Mouse (Mus musculus) mouse embryonic stem cell (cell line): ENCODE measurements around the gene Mapk13.
"Not testable (repeated sequence)": the region's sequence is repeated elsewhere in the genome, so short reads cannot be mapped to it uniquely, and the experiment has no call there.

ENCODE experiments used
- in situ Hi-C, 2 experiments: fragments of 300-500 bp; cut with MboI; formaldehyde crosslinking; loops; 1 replicate in 1 of 2; 3 replicates in 1 of 2; pipeline ENCODE4 v1.14.3; 2019 to 2020; ENCODE audit warnings: low sequenced_read_pairs in 2 of 2, low pct_unique_long_range_greater_than_20kb in 1 of 2, mixed read lengths in 1 of 2; ENCODE audit not compliant: unreplicated experiment in 1 of 2

The Mapk13 gene

DNA sequence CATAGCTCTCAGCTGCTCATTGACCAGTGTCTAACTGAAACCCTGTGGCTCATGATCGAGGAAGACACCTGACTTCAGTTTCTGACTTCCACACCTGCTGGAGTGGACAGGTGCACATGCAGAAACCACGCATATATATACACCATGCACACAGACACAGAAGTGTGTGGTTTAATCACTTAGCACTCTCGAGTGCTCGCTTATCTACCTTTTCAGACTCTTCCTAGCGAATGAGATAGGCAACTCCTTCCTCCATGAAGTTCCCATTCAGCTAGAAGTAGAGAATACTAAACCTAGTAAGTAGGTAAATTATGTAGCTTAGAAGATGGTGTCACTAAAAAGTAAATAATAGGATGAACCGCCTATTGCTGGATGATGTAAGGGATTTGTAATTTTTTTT is 35.9 kb downstream of the Mapk13 start:
- in situ Hi-C loops = no loop called here

DNA sequence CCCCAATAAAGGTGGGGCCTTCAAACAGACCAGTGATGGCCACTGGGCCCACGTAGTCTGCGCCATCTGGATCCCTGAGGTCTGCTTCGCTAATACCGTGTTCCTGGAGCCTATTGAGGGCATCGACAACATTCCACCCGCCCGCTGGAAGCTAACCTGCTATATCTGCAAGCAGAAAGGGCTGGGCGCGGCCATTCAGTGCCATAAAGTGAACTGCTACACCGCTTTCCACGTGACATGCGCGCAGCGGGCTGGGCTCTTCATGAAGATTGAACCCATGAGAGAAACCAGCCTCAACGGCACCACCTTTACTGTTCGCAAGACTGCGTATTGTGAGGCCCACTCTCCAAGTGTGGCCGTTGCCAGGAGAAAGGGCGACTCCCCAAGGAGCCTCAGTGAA is 37.7 kb downstream of the Mapk13 start:
- in situ Hi-C loops = no loop called here

DNA sequence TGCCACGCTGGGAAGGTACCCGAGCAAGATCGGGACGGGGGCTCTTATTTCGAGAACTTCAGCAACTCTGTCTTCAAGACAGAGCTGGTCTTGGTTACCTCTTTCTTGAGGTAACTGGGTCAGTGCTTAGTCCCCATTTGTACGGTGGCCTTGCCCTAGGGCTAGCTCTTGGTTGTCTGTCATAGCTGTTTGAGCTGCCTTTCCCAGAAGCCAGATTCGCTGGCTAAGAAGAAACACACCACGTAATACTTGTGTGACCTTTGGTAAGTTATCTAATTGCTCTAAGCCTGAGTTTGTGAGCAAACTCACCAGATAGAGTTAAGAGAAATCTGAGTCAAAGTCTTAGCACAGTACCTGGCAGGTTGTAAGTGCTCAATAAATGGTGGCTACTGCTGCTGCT is 39.6 kb downstream of the Mapk13 start:
- in situ Hi-C loops = no loop called here

DNA sequence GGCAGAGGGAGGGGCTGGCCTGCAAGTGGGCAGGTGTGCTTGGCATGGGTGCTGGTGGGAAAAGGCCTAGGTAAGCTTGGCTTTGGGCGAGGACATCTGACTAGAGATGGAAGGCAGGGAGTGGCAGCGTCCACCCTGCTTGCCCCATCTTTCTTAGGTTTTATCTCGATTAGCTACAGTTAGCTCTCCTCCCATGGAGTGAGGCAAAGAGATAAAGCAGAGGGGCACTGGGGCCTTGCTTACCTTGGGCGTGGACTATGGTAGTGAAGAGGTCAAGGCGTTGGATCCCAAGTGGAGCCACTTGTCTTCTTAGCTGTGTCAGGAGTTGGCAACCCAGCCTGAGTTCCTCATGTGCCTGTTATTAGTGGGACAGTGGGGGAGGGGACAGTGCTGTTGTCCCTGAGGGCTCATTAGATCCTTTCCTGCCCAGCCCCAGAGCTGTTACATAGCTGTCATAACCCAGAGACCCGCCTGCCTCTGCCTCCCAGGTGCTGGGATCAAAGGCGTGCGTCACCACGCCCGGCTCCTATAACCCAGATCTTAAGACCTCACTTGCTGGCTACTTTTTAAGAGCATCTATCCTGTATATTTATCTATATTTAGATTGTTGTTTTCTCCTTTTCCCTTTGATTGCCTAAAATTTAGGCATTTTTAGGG is 40.2 kb downstream of the Mapk13 start:
- in situ Hi-C loops = no loop called here

DNA sequence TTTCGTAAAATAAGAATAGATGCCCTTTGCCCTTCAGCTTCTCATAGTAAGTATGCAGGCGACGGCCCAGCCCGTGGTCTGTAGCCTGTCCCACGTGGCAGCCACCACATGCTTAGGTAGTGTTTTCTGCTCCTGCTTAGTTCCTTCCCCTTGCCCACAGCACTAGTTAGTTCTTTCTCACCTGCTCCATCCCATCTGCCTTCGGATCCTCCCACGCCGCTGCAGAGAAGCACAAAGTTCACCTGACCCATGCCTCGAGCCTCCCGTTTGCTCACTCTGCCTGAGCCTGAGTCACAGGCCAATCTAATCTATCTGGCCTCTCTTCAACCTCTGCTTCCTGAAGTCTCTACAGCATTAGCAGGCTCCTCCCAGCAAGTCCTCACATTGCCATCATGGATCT is 43.2 kb downstream of the Mapk13 start:
- in situ Hi-C loops = no loop called here

DNA sequence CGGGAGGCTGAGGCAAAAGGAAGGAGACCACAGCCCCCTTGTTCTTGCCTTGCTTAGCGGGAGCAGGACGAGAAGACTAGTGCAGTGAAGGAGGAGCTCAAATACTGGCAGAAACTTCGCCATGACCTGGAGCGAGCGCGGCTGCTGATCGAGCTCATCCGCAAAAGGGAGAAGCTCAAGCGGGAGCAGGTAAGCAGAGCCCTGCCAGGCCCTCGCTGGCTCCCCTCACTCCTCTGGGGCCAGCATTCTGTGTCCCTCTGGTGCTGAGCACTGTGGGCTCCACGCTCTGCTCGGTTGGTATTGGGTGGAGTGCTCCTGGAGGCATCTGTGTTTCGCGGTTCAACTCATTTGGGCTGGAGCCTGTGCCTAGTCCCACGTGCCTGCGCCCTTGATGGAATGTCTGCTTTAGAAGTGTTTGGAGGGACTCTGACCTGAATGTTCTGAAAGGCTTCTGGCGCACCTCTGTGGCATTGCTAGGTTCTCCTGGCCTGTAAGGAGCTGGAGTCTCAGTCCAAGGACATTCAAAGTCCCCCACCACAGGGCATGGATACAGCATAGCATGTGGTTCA is 45.5 kb downstream of the Mapk13 start:
- in situ Hi-C loops = no loop called here

DNA sequence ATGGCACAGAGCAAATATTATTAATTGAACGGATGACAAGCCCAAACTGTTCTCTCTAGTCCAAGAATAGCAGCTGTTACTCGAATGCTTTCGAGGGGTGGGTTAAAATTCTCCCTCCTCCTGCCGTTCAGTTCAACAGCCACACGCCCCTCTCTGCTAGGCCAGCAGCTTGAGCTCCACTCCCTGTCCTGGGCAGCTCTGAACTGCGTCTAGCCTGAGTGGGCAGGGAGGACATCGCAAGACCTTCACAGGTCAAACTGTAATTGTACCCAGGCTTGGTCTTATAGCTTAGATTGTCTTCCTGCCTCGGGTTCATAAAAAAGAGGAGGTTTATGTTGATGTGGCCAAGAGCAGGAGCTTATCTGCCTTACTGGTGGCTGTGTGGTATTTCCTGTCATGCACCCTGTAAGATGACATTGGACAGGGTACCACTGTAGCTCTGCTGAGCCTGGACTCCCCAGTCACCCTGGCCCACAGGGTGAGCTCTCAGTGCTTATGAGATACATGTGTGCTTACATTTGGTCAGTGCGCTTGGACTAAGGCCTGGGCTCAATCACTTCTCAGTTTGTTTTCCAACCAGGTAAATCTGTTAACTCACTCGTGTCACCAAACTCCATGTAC is 46.4 kb downstream of the Mapk13 start:
- in situ Hi-C loops = no loop called here

DNA sequence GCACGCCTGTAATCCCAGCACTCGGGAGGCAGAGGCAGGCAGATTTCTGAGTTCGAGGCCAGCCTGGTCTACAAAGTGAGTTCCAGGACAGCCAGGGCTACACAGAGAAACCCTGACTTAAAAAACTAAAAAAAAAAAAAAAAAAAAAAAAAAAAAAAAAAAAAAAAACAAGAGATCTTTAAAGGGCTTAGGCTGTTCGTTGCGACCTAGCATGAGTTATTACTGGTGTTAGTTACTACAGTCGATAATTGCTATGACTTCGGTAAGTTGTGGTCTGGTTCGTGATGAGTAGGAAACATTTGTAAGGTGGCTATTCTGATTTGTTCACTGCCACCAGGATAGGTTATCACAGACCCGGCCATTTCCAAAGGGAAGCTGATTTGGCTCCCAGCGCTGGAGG is 47.2 kb downstream of the Mapk13 start:
- in situ Hi-C loops = not testable (repeated sequence)

DNA sequence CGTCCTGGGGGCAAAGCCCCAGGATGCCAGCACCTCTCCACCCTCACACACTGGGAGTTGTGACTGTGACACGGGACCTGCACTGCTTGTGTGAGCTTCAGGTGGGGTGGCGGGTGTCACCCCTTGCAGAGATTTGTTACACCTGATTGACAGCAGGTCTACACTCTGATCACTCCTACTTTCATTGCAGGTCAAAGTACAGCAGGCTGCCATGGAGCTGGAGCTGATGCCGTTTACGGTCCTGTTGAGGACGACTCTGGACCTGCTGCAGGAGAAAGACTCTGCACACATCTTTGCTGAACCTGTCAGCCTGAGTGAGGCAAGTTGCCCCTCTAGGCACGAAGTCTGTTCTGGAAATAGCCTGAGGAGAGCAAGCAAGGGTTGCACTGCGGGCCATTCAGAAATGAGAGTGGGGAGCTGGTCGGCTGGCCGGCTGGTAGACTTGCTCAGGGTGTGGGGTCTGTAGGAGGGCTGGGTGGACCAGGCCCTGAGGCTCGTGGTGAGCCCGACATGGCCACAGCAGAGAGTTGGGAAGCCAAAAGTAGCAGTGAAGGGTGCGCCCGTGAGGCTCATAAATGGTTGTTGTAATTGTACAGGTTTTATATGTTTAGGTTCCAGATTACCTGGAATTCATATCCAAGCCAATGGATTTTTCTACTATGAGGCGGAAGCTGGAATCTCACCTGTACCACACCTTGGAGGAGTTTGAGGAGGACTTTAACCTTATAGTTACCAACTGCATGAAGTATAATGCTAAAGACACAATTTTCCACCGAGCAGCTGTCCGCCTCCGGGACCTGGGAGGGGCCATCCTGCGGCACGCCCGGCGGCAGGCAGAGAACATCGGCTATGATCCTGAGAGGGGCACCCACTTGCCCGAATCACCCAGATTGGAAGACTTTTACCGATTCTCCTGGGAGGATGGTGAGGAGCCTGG is 48.0 kb downstream of the Mapk13 start:
- in situ Hi-C loops = no loop called here

DNA sequence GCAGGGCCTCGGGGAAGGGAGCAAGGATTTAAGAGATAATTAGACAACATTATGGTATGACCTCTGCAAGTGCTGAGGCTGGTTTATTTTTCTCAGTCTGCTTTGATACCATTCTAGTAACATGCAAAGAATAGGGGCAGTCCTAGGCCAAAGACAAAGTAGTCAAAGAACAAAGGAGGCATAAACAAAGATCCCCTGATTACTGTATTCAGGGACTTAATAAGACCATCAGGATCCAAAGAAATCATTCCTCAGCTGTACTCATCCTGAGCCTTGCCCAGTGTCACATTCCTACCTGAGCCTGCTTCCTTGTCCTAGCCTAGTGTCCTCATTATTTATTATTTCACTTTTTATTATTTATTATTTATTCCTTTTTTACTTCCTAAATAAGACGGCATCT is 51.1 kb downstream of the Mapk13 start:
- in situ Hi-C loops = no loop called here

DNA sequence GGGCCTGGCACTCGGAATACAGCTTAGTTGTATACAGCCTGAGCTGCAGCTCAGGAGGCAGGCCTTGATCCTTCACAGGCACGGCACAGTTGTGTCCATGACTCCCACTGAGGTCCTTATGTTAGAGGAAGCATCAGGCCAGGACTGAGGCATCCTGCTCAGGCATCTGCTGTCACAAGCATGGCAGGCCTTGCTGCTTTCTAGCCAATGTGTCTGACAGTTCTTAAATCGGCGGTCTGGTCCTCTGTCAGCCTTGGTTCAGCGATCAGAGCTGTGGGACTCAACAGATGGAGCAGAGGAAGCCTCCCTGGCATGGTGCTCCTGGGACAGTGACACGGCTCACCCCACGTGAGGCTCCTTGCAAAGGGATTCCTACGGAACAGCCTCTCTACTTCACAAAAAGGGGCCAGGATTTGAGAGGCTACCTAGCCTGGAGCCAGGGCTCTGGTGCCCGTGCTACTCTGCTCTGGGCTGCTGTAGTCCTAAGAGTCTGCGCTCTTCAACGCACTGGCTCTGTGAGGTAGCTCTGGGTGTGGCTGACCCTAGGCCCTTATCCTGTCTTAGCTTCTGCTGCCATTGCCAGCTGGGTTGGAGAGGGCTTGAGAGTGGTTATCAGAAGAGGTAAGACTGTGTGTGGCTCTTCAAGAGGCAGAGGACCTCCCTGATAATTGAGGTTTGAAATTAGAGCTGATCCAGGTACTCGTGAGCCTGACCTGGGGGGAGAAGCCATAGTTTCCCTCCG is 54.1 kb downstream of the Mapk13 start:
- in situ Hi-C loops = no loop called here

DNA sequence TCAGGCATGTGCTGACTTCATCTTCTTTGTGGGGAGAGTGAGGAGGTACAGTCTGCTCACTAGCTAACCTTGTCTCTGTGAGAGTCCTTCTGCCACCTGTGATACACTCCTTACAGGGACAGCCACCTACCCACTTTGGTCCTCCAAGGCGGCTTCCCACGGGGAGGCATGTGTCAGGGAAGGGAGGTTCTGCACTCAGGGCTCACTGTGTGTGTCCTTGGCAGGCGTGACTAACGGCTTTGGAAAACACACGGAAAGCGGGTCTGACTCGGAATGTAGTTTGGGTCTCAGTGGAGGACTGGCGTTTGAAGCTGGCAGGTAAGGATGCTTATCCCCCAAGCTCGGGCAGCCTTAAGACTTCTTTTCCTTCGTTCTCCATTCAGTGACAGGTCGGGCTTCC is 54.7 kb downstream of the Mapk13 start:
- in situ Hi-C loops = no loop called here

DNA sequence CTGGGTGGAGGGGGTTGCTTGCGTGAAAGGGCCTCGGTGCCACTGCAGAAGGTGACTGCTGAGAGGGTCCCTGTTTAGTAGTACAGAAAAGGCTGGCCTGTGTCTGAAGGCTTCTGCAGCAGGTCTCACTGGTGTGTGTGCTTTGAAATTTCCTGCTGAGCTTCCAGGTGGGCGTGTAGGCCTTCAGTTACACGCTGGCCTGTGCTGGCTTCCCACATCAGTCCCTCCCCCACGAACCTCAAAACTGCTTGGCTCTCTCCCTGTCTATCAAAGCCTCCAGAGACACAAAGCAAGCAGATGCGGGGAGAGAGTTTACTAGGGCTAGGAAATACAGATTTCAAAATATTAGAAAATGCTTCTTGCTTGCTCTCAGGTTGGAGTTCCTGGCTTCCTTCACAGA is 55.8 kb downstream of the Mapk13 start:
- in situ Hi-C loops = no loop called here

DNA sequence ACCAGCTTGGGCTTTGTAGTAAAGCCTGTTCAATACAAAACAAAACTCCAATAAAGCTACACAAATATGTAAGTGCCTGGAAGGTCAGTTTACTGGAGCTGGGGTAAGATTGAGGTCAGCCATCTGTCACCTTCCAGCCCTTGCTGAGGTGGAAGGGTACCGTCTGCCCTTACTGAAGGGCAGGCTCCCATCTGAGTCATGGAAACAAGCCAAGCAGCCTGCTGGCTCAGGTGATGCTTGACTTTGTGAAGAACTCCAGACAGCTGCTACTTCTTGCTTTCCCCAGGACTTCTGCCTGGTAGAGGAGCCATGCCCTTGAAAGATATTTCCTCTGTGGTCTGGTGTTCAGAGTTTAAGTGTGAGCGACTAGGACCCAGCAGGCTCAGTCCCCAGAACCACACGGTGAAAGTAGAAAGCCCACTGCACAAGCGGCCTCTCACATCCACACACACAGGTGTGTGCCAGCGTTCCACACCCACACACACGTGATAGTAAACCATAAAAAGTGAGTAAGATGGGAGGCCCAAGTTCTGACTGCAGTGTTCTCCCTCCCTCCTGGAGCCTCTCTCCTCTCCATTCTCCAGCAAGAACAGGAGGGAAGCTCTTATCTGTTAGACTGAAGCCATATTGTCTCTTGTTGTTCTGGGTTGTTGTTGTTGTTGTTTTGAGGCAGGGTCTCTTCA is 56.4 kb downstream of the Mapk13 start:
- in situ Hi-C loops = no loop called here

DNA sequence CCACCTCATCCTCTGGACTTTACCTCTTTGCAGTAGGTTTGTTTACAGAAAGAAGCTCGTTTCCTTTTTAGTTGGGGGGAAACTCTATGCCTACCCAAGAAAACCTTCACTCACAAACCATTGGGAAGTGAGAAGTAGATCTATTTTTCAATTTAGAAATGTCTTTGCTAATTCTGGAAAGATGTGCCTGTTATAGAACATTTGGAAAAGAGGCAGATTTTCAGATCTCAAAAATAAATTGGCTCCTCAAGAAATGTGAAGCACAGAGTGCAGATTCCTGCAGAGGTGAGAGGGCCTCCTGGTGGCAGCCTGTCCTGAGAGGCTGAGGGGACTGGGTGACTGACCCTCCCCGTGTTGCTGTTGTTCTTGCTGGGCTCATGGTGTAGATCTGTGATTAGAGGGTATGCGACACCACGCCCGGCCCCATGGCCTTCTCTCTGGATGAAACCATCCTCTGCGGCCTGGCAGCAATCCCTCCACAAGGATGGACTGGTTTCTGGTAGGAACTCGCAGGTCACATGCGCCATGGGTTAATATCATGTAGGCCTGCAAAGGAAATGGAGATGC is 58.7 kb downstream of the Mapk13 start:
- in situ Hi-C loops = no loop called here

DNA sequence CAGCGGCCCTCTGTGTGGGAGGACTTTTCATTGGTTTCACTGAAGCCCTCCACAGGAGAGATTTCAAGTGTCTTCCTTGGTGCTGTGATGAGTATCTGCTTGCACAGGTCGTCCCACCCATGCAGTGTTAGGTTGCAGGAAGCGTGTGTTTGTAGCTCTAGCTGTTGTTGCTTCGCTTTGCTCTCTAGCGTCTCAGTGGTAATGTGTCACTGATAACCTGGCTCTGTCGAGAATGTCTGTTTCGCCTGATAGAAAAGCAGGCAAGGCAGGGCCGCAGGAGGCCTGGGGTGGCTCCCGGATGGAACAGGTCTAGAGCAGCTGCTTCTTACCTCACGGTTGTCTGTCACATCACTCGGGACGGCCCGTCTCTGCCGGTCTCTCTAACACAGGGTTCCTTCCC is 60.0 kb downstream of the Mapk13 start:
- in situ Hi-C loops = no loop called here
